Mouse (Mus musculus) liver, postnatal 0 days (tissue): ENCODE measurements around the gene Naa10. TPM values are rescaled to one million over a fixed set of nuclear protein-coding genes. Genes with fewer than 3 reads are reported as not detected.

ENCODE experiments used
- ATAC-seq: fragments of 200-750 bp; cut with Nextera tagmentation; 2 replicates; pipeline ENCODE4 v1.8.0; 2017; ENCODE audit warnings: mild to moderate bottlenecking, moderate library complexity
- DNase-seq: peaks from one replicate; pipeline ENCODE4 v3.0.0-alpha.2; 2016
- H3K27ac ChIP-seq: fragments of 300-500 bp; sonication (generic); 2 replicates; pipeline ENCODE4 v1.5.1; 2014; ENCODE audit warnings: antibody characterized with exemption, moderate library complexity, mild to moderate bottlenecking, low read depth
- H3K27me3 ChIP-seq: fragments of 300-500 bp; sonication (generic); 2 replicates; pipeline ENCODE4 v1.6.1; 2014; ENCODE audit warnings: low read length, control low read depth, mixed read lengths; ENCODE audit not compliant: insufficient read depth
- H3K36me3 ChIP-seq: fragments of 300-500 bp; sonication (generic); replicated peaks from 2 replicates; pipeline ENCODE4 v1.6.1; 2014; ENCODE audit warnings: mild to moderate bottlenecking, control low read depth, low read length, moderate library complexity, mixed read lengths; ENCODE audit not compliant: insufficient read depth
- H3K4me1 ChIP-seq: fragments of 300-500 bp; sonication (generic); 2 replicates; pipeline ENCODE4 v1.6.1; 2014; ENCODE audit warnings: antibody characterized with exemption, mild to moderate bottlenecking, control low read depth; ENCODE audit not compliant: insufficient read depth
- H3K4me2 ChIP-seq: fragments of 300-500 bp; sonication (generic); 2 replicates; pipeline ENCODE4 v1.6.1; 2014; ENCODE audit warnings: low read depth, mild to moderate bottlenecking, low read length, moderate library complexity, mixed read lengths
- H3K4me3 ChIP-seq: fragments of 300-500 bp; sonication (generic); 2 replicates; pipeline ENCODE4 v1.5.1; 2014; ENCODE audit warnings: low read depth, low read length
- H3K9ac ChIP-seq: fragments of 300-500 bp; sonication (generic); replicated peaks from 2 replicates; pipeline ENCODE4 v1.6.1; 2014; ENCODE audit warnings: mild to moderate bottlenecking, moderate library complexity
- H3K9me3 ChIP-seq: fragments of 300-500 bp; sonication (generic); 2 replicates; pipeline ENCODE4 v1.6.1; 2016; ENCODE audit warnings: mild to moderate bottlenecking, control low read depth, low read length, mixed read lengths
- CTCF ChIP-seq: sonication (generic); IDR thresholded peaks from 2 replicates; pipeline ENCODE4 v1.5.1; 2016; ENCODE audit warnings: antibody characterized with exemption, low read depth
- EP300 ChIP-seq: IDR thresholded peaks from 2 replicates; pipeline ENCODE4 v1.6.1; 2016; ENCODE audit warnings: antibody characterized with exemption, low read depth, mild to moderate bottlenecking
- WGBS: fragments of 180-500 bp; shearing (Covaris S2); extraction: QIAGEN DNeasy Blood & Tissue Kit; methylation state at CpG from one replicate; pipeline ENCODE4 v1.1.7; 2014; ENCODE audit not compliant: insufficient replicate concordance; 5-methylcytosine and 5-hydroxymethylcytosine counted together
- polyA plus RNA-seq: library from polyadenylated mRNA; unstranded; fragments of >200 nt; fragmentation: Nextera tagmentation; extraction: Ambion mirVana; gene quantifications from 2 replicates; pipeline ENCODE4 v1.2.1, GENCODE M21; 2015

Naa10 gene
- polyA plus RNA-seq, 1 experiment from 2014 or later: 48.9 TPM

GRCm38 (mm10) chrX:73891551-73892152 lies 30.1 kb downstream of the Naa10 start, which contains the start of gene Avpr2:
TSS of gene Avpr2 (plus strand) at chrX:73892102.
- no peaks in the 10 kb centered on the region for H3K9me3 ChIP-seq
- H3K9ac ChIP-seq: no peak within 1 kb of the TSS
- no peaks in the 10 kb centered on the region for H3K36me3 ChIP-seq
- H3K4me1 ChIP-seq: no peaks in the 10 kb centered on the region
- ATAC-seq (no peak), DNase-seq (no peak)
- H3K4me2 ChIP-seq: no peak within 1 kb of the TSS
- TF ChIP-seq CTCF: no peak
- TF ChIP-seq EP300: no peak
- H3K27me3 ChIP-seq: no peaks in the 10 kb centered on the region
- 65% methylated on average over 6 of the region's 6 CpGs for WGBS
- H3K27ac ChIP-seq: no peak within 1 kb of the TSS
- H3K4me3 ChIP-seq: no peak within 1 kb of the TSS

DNA sequence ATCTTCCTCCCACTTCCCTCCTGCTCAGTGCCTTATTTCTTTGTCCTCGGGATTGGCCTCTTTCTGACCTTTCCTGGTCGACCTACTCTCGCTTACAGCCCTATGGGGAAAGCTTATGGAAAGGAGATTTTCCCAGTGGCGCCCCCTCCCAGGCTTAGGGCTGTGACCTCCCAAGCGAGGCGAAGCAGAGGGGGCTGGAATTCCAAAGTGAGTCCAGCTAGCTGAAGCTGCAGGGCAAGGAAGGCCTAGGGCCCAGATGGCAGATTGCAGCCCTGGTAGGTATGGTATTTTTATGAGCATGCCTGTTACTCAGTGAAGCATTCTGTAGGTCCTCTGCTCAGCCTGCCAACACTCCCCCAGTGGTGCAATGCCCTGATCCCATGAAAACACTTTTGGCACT lies 40.3 kb downstream of the Naa10 start:
- Histone ChIP-seq H3K4me2 (no peak overlapping the region), H3K4me1 (no peaks in the 10 kb centered on the region), H3K27ac (no peak overlapping the region), H3K27me3 (peaks cover 24% of the 10 kb centered on the region), H3K9me3 (no peaks in the 10 kb centered on the region), H3K36me3 (no peaks in the 10 kb centered on the region), H3K9ac (no peak overlapping the region), H3K4me3 (no peak overlapping the region)
- DNase-seq (no peak), ATAC-seq (no peak)
- TF ChIP-seq EP300 (no peak), CTCF (no peak)
- 43% methylated on average over 6 of the region's 6 CpGs for WGBS

GRCm38 (mm10) chrX:73881036-73881427 lies 40.7 kb downstream of the Naa10 start:
- 30% methylated on average over 16 of the region's 16 CpGs for WGBS
- Histone ChIP-seq H3K27ac (no peak overlapping the region), H3K4me2 (peak overlapping the region; percentile 59), H3K4me3 (peak overlapping the region; percentile 27), H3K36me3 (no peaks in the 10 kb centered on the region), H3K9me3 (no peaks in the 10 kb centered on the region), H3K9ac (no peak overlapping the region), H3K4me1 (no peaks in the 10 kb centered on the region), H3K27me3 (peaks cover 25% of the 10 kb centered on the region)
- DNase-seq (no peak), ATAC-seq (no peak)
- no peak for TF ChIP-seq CTCF
- TF ChIP-seq EP300: no peak

DNA sequence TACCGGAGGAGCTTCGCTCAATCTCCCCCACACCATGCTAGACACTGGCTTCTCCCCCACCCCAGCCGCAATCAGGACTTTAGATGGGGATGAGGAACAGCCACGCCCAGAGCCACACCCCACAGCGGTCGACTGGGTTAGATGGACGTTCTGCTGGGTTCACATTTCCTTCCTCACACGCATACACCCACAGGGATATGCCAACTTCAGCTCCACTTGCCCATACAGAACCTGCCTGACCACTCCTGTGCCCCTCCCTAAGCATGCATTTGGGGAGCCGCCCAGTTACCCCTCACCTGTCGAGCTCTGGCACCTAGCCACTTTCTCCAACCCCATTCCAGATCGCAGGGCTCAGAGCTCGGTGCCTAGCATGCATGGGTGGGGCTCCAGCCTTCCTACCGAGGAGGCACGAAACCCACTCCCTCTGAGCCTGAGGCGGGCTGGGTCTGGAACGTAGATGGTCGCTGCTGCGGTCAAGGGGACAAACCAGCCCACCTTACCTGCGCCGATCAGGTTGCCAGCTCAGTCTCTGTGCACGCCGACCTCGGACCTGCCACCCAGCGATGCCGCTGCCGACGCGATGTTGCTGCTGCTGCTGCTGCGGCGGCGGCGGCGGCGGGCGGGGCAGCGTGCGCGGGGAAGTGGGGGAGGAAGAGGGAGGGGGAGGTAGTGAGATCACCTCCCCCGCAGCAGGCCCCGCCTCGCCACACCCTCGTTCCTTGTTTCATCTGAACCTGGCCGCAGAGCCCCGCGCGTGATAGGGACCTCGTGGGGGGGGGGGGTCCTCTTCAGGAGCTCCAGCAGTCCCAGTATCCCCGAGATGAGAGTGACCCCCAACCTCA lies 41.3 kb downstream of the Naa10 start:
- H3K9me3 ChIP-seq: no peaks in the 10 kb centered on the region
- TF ChIP-seq CTCF (no peak), EP300 (no peak)
- peaks cover 25% of the 10 kb centered on the region for H3K27me3 ChIP-seq
- H3K9ac ChIP-seq: no peak overlapping the region; the same call in 1 of the 2 replicates
- no peak for ATAC-seq
- peak overlapping the region; percentile 27 for H3K4me3 ChIP-seq
- no peaks in the 10 kb centered on the region for H3K36me3 ChIP-seq
- H3K4me2 ChIP-seq: peak overlapping the region; percentile 59
- H3K4me1 ChIP-seq: no peaks in the 10 kb centered on the region
- DNase-seq: peak; percentile 32
- 11% methylated on average over 33 of the region's 48 CpGs for WGBS
- H3K27ac ChIP-seq: no peak overlapping the region

DNA sequence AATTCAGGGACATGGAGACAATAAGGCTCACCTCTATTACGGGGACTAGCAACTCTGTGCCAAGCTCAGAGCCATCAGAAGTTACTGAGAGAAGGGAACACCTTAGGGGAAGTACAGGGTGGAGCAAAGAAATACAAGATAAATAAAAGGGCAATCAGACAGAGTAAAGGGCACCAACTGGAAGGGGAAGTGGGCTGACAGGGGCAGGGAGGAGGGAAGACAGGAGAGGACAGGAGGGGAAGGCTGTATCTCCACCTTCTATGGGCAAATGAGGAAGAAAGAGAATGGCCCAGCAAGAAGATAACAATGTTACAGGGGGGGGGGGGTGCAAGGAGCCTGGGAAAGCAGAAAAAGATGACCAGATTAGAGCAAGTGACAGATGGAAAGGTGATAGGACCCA lies 44.7 kb downstream of the Naa10 start:
- no peak for DNase-seq
- WGBS: 63% methylated on average over 1 of the region's 1 CpGs
- H3K9me3 ChIP-seq: no peaks in the 10 kb centered on the region
- H3K4me3 ChIP-seq: no peak overlapping the region
- no peaks in the 10 kb centered on the region for H3K4me1 ChIP-seq
- TF ChIP-seq EP300 (no peak), CTCF (no peak)
- ATAC-seq: no peak
- no peak overlapping the region for H3K4me2 ChIP-seq
- no peak overlapping the region for H3K9ac ChIP-seq
- no peaks in the 10 kb centered on the region for H3K36me3 ChIP-seq
- H3K27ac ChIP-seq: no peak overlapping the region
- H3K27me3 ChIP-seq: peaks cover 25% of the 10 kb centered on the region

DNA sequence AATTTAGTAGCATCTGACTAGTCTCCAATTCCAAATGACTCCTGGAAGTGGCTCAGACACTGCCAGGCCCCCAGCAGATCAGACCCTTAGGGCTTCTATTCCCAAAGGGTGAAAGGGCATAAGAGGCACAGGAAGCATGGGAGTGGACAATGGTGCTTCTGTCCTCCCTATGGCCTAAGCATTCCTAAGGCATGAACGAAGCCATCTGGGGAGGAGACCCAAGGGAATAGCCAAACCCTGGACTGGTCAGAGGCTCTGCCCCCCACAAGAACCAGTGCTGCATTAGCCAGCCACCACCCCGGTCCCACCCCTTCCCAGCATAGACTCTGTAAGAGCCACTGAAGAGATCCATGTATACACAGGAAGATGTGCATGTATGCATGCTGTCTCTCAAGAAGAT lies 45.9 kb downstream of the Naa10 start:
- no peaks in the 10 kb centered on the region for H3K9me3 ChIP-seq
- 61% methylated on average over 2 of the region's 2 CpGs for WGBS

More for the DNA sequence above, 45.9 kb downstream of the Naa10 start:
- H3K27me3 ChIP-seq: peaks cover 20% of the 10 kb centered on the region
- no peak overlapping the region for H3K4me3 ChIP-seq
- H3K4me1 ChIP-seq: no peaks in the 10 kb centered on the region
- H3K36me3 ChIP-seq: no peaks in the 10 kb centered on the region
- H3K27ac ChIP-seq: no peak overlapping the region
- no peak overlapping the region for H3K4me2 ChIP-seq
- TF ChIP-seq EP300 (no peak), CTCF (no peak)
- ATAC-seq: no peak
- no peak for DNase-seq
- no peak overlapping the region for H3K9ac ChIP-seq
